Mouse (Mus musculus) spleen, postnatal 14 days (tissue): ENCODE data around the gene Trib2.

Source experiments
- DNase-seq, 2 experiments: peaks; one replicate each; pipeline ENCODE4 v3.0.0; 2021 to 2022; ENCODE audit warnings: low spot score in 2 of 2

Trib2 gene

GRCm38 (mm10) chr12:15814249-15815081, 2.3 kb downstream of the Trib2 start:
- DNase-seq: peak; percentile 16 to 35

- DNase-seq: no peak
These were observed 2.9 kb downstream of the Trib2 start for GRCm38 (mm10) chr12:15813819-15814165.

GRCm38 (mm10) chr12:15813133-15813818, 3.4 kb downstream of the Trib2 start:
- DNase-seq: no peak

GRCm38 (mm10) chr12:15812139-15812962, 4.4 kb downstream of the Trib2 start:
- no peak for DNase-seq

- DNase-seq: no peak
These were observed 5.0 kb downstream of the Trib2 start for GRCm38 (mm10) chr12:15811682-15812081.

GRCm38 (mm10) chr12:15810926-15811325, 5.8 kb downstream of the Trib2 start:
- DNase-seq: no peak

- no peak for DNase-seq
These were observed 7.1 kb downstream of the Trib2 start for GRCm38 (mm10) chr12:15809657-15810056.

GRCm38 (mm10) chr12:15809249-15809648, 7.5 kb downstream of the Trib2 start:
- DNase-seq: no peak

GRCm38 (mm10) chr12:15808186-15808800, 8.4 kb downstream of the Trib2 start:
- DNase-seq: no peak

- no peak for DNase-seq
These were observed 11.8 kb downstream of the Trib2 start for GRCm38 (mm10) chr12:15804931-15805331.

GRCm38 (mm10) chr12:15803936-15804438, 12.7 kb downstream of the Trib2 start:
- DNase-seq: no peak

- no peak for DNase-seq
These were observed 15.2 kb downstream of the Trib2 start for GRCm38 (mm10) chr12:15801571-15801930.

- DNase-seq: no peak
These were observed 15.7 kb downstream of the Trib2 start for GRCm38 (mm10) chr12:15800914-15801570.

- no peak for DNase-seq
These were observed 16.4 kb downstream of the Trib2 start for GRCm38 (mm10) chr12:15800196-15800913.

- no peak for DNase-seq
These were observed 18.7 kb downstream of the Trib2 start for GRCm38 (mm10) chr12:15798019-15798418.

GRCm38 (mm10) chr12:15795886-15796285, 20.8 kb downstream of the Trib2 start:
- no peak for DNase-seq

- DNase-seq: no peak
These were observed 23.4 kb downstream of the Trib2 start for GRCm38 (mm10) chr12:15793336-15793735.

- no peak for DNase-seq
These were observed 26.5 kb downstream of the Trib2 start for GRCm38 (mm10) chr12:15790181-15790580.

GRCm38 (mm10) chr12:15777047-15777446, 39.7 kb downstream of the Trib2 start:
- DNase-seq: no peak

- DNase-seq: no peak
These were observed 45.0 kb downstream of the Trib2 start for GRCm38 (mm10) chr12:15771686-15772085.

- no peak for DNase-seq
These were observed 48.2 kb downstream of the Trib2 start for GRCm38 (mm10) chr12:15768536-15768935.
